Mouse (Mus musculus) kidney, adult 2 months (tissue): ENCODE results near the gene Ddah2.

Experiments
- CTCF ChIP-seq: fragments of 200-500 bp; conservative IDR thresholded peaks from 2 replicates; pipeline ENCODE4 v1.5.1; 2011; ENCODE audit warnings: low read depth, mild to moderate bottlenecking, control low read depth, low read length, moderate library complexity, mixed read lengths; ENCODE audit not compliant: insufficient read depth, insufficient read length
- POLR2A ChIP-seq: fragments of 200-500 bp; IDR thresholded peaks from one replicate; pipeline ENCODE4 v1.6.1; 2011; ENCODE audit warnings: low read depth, low read length, control low read depth

DNA sequence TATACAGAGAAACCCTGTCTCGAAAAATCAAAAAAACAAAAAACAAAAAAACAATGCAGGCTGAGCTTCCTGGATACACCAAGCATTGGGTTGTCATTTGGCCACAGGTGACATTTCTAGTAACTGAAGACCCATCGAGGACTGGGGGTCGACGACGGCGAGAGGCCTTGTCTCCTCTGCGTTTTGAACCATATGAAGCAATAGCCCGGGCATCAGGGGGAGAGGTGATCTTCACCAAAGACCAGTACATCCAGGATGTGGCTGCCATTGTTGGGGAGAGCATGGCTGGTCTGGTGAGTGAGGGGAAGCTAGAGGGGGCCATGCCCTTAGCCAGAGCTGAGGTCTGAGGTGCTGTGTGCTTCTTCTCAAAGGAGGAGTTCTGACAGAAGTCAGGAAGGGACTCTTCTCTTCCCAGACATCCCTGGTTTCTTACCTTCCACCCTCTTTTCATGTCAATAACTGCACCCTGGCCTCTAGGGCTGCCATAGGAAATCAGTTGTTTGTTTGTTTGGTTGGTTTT is 36.2 kb upstream of the Ddah2 start:
- TF ChIP-seq POLR2A, result no peak
- TF ChIP-seq CTCF, result no peak
